Mouse (Mus musculus) liver, embryonic 13.5 days (tissue): ENCODE results near the gene Pprc1. TPM values are rescaled to one million over a fixed set of nuclear protein-coding genes. Genes with fewer than 3 reads are reported as not detected.

Source experiments
- ATAC-seq: fragments of 200-750 bp; cut with Nextera tagmentation; 2 replicates; pipeline ENCODE4 v1.8.0; 2017; ENCODE audit warnings: low read depth, mild to moderate bottlenecking, moderate number of reproducible peaks, moderate library complexity
- DNase-seq: peaks from one replicate; pipeline ENCODE4 v3.0.0; 2022
- H3K27ac ChIP-seq: fragments of 300-500 bp; sonication (generic); 2 replicates; pipeline ENCODE4 v1.5.1; 2015; ENCODE audit warnings: moderate library complexity, mild to moderate bottlenecking, inconsistent platforms
- H3K27me3 ChIP-seq: fragments of 300-500 bp; sonication (generic); 2 replicates; pipeline ENCODE4 v1.6.1; 2015; ENCODE audit warnings: mild to moderate bottlenecking, inconsistent platforms
- H3K36me3 ChIP-seq: fragments of 300-500 bp; sonication (generic); 2 replicates; pipeline ENCODE4 v1.6.1; 2015; ENCODE audit warnings: mild to moderate bottlenecking, inconsistent platforms
- H3K4me1 ChIP-seq: fragments of 300-500 bp; sonication (generic); replicated peaks from 2 replicates; pipeline ENCODE4 v1.6.1; 2015; ENCODE audit warnings: inconsistent platforms
- H3K4me2 ChIP-seq: fragments of 300-500 bp; sonication (generic); 2 replicates; pipeline ENCODE4 v1.6.1; 2015; ENCODE audit warnings: inconsistent platforms, mild to moderate bottlenecking, moderate library complexity
- H3K4me3 ChIP-seq: fragments of 300-500 bp; sonication (generic); replicated peaks from 2 replicates; pipeline ENCODE4 v1.5.1; 2015; ENCODE audit warnings: mild to moderate bottlenecking, inconsistent platforms
- H3K9ac ChIP-seq: fragments of 300-500 bp; sonication (generic); 2 replicates; pipeline ENCODE4 v1.6.1; 2015; ENCODE audit warnings: mild to moderate bottlenecking, inconsistent platforms
- H3K9me3 ChIP-seq: fragments of 300-500 bp; sonication (generic); replicated peaks from 2 replicates; pipeline ENCODE4 v1.6.1; 2016; ENCODE audit warnings: inconsistent platforms
- WGBS: fragments of 180-500 bp; shearing (Covaris S2); methylation state at CpG from one replicate; pipeline ENCODE4 v1.1.7; 2015; ENCODE audit not compliant: insufficient replicate concordance; 5-methylcytosine and 5-hydroxymethylcytosine counted together
- polyA plus RNA-seq: library from polyadenylated mRNA; unstranded; fragments of >200 nt; fragmentation: Nextera tagmentation; extraction: Ambion mirVana; gene quantifications from 2 replicates; pipeline ENCODE4 v1.2.1, GENCODE M21; 2015

Gene Pprc1
- polyA plus RNA-seq, 1 experiment from 2014 or later = 19.5 TPM

GRCm38 (mm10) chr19:46042476-46043011, 2.1 kb upstream of the Pprc1 start:
- DNase-seq (peak; percentile 45), ATAC-seq (peak; percentile 8; the same call in 1 of the 2 replicates)
- Histone ChIP-seq H3K4me3 (peak overlapping the region; percentile 88), H3K4me1 (peaks cover 90% of the 10 kb centered on the region), H3K9me3 (no peaks in the 10 kb centered on the region), H3K27me3 (peaks cover 23% of the 10 kb centered on the region), H3K36me3 (no peaks in the 10 kb centered on the region), H3K9ac (peak overlapping the region; percentile 98), H3K27ac (peak overlapping the region; percentile 96), H3K4me2 (peak overlapping the region; percentile 99)
- 4% methylated on average over 6 of the region's 6 CpGs for WGBS

DNA sequence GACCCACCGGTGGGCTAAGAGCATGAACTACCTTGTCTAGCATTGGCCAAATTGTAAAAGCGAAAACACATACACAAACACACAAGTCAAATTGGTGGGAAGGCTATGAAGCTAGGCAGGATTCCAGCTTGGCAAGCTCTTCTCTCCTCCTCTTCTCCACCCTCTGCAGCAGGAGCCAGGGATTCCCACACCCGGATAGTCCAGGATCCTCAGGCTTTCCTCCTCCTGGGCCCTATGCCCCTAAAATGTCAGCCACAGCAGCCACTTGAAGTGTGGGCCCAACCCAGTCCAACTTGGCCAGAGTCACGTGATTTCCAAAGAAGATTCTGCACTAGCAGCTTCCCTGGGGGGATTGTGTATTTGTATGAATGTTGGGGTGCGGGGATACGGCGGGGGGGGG, 1.3 kb upstream of the Pprc1 start:
- peak overlapping the region; percentile 99 for H3K4me2 ChIP-seq
- H3K9ac ChIP-seq = peak overlapping the region; percentile 98
- no peaks in the 10 kb centered on the region for H3K36me3 ChIP-seq
- H3K4me1 ChIP-seq = peaks cover 85% of the 10 kb centered on the region
- H3K4me3 ChIP-seq = peak overlapping the region; percentile 88
- no peaks in the 10 kb centered on the region for H3K9me3 ChIP-seq
- peak overlapping the region; percentile 96 for H3K27ac ChIP-seq
- WGBS = 62% methylated on average over 7 of the region's 7 CpGs
- H3K27me3 ChIP-seq = peaks cover 23% of the 10 kb centered on the region
- DNase-seq = no peak
- no peak for ATAC-seq

DNA sequence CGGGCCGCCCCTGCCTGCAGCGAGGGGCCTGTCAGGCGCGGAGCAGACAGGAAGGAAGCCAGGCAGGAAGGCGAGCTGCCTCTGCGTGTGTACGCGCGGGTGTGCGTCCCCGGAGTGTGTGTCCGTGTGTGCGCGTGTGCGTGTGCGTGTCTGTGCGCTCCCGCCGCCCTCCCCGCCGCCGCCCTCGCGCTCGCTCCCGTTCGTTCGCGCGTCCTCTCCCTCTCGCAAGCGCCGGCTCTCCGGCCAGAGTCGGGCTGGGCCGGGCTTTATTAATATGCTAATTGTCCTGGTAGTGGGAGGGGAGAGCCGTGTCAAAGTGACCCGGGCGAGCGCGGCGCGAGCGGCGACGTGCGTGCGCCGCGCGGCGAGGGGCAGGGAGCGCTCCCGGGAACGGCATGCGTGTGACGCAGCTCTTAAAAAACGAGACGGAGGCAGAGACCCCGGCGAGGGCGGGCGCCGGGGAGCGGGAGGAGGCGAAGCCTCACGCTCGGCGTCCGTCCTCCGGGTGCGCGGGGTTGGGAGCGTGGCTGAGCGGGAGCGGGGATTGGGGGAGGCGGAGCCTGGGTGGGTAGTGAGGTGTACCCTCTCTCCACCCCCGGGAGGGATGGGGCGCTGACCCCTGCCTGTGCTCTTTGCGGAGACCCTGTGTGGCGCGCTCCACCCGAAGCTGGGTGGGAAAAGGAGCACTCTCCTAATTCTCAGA, 458 bp downstream of the Pprc1 start, which contains the start of gene Ldb1:
TSS of gene Ldb1 (minus strand) at position 222 of the 703 bp plus-strand sequence.
- WGBS = under 1% methylated on average over 83 of the region's 84 CpGs
- Histone ChIP-seq H3K4me1 (peaks cover 75% of the 10 kb centered on the region), H3K36me3 (no peaks in the 10 kb centered on the region), H3K4me3 (peak within 1 kb of the TSS; percentile 88), H3K27me3 (peaks cover 23% of the 10 kb centered on the region), H3K9ac (peak within 1 kb of the TSS; percentile 98), H3K9me3 (no peaks in the 10 kb centered on the region), H3K27ac (peak within 1 kb of the TSS; percentile 96), H3K4me2 (peak within 1 kb of the TSS; percentile 99)
- DNase-seq (peak; percentile 68), ATAC-seq (peak; percentile 68)

GRCm38 (mm10) chr19:46045696-46046311, 1.1 kb downstream of the Pprc1 start:
- DNase-seq = no peak
- peak overlapping the region; percentile 96 for H3K27ac ChIP-seq

GRCm38 (mm10) chr19:46046621-46047025, 1.9 kb downstream of the Pprc1 start:
- Histone ChIP-seq H3K9me3 (no peaks in the 10 kb centered on the region), H3K4me3 (peak overlapping the region; percentile 88; the same call in 1 of the 2 replicates), H3K4me2 (peak overlapping the region; percentile 99), H3K4me1 (peaks cover 63% of the 10 kb centered on the region), H3K27ac (no peak overlapping the region), H3K27me3 (peaks cover 23% of the 10 kb centered on the region), H3K36me3 (no peaks in the 10 kb centered on the region), H3K9ac (no peak overlapping the region)
- no peak for DNase-seq
- 5% methylated on average over 10 of the region's 10 CpGs for WGBS
- ATAC-seq = no peak

More at GRCm38 (mm10) chr19:46045696-46046311, 1.1 kb downstream of the Pprc1 start:
- no peaks in the 10 kb centered on the region for H3K9me3 ChIP-seq
- H3K36me3 ChIP-seq = no peaks in the 10 kb centered on the region
- H3K4me2 ChIP-seq = peak overlapping the region; percentile 99
- peak overlapping the region; percentile 98 for H3K9ac ChIP-seq
- WGBS = 2% methylated on average over 7 of the region's 7 CpGs
- peaks cover 23% of the 10 kb centered on the region for H3K27me3 ChIP-seq
- peaks cover 71% of the 10 kb centered on the region for H3K4me1 ChIP-seq
- H3K4me3 ChIP-seq = peak overlapping the region; percentile 88
- peak; percentile 5 for ATAC-seq

- H3K9me3 ChIP-seq = no peaks in the 10 kb centered on the region
- H3K4me1 ChIP-seq = peaks cover 55% of the 10 kb centered on the region
- 76% methylated on average over 2 of the region's 2 CpGs for WGBS
- no peak for DNase-seq
- H3K4me2 ChIP-seq = no peak overlapping the region
- no peak overlapping the region for H3K27ac ChIP-seq
- peaks cover 23% of the 10 kb centered on the region for H3K27me3 ChIP-seq
- no peak for ATAC-seq
- no peak overlapping the region for H3K9ac ChIP-seq
- no peaks in the 10 kb centered on the region for H3K36me3 ChIP-seq
- H3K4me3 ChIP-seq = no peak overlapping the region
Measured at GRCm38 (mm10) chr19:46047426-46047825, 2.7 kb downstream of the Pprc1 start.

DNA sequence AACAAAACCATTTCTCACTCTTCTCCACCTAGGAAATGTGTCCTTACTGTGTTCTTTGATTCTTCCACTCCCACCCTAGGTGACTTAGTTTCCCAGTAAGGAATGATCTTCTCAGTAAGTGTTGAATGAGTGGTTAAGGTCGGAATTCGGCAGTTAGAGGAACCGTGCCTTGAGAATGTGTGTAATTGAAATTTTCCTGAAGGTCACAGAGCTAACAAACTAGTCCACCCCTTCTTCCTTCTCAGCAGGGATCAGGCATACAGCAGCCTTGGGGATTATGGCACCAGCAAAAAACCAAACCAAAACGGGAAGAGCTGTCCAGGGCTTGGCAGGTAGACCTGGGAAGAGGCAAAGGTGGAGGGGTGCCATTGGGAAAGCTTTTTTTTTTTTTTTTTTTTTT, 4.4 kb downstream of the Pprc1 start:
- H3K27ac ChIP-seq = no peak overlapping the region
- no peak for ATAC-seq
- WGBS = 71% methylated on average over 4 of the region's 4 CpGs
- H3K4me1 ChIP-seq = peaks cover 45% of the 10 kb centered on the region
- H3K4me2 ChIP-seq = no peak overlapping the region
- no peak for DNase-seq
- H3K9me3 ChIP-seq = no peaks in the 10 kb centered on the region
- H3K36me3 ChIP-seq = no peaks in the 10 kb centered on the region
- no peak overlapping the region for H3K4me3 ChIP-seq
- peaks cover 23% of the 10 kb centered on the region for H3K27me3 ChIP-seq
- H3K9ac ChIP-seq = no peak overlapping the region

- WGBS = 36% methylated on average over 2 of the region's 2 CpGs
- H3K4me2 ChIP-seq = no peak overlapping the region
- ATAC-seq (no peak), DNase-seq (no peak)
- peaks cover 32% of the 10 kb centered on the region for H3K4me1 ChIP-seq
- H3K36me3 ChIP-seq = no peaks in the 10 kb centered on the region
- no peak overlapping the region for H3K9ac ChIP-seq
- H3K27ac ChIP-seq = no peak overlapping the region
- H3K27me3 ChIP-seq = peaks cover 20% of the 10 kb centered on the region
- no peak overlapping the region for H3K4me3 ChIP-seq
- no peaks in the 10 kb centered on the region for H3K9me3 ChIP-seq
Measured at GRCm38 (mm10) chr19:46050462-46050861, 5.8 kb downstream of the Pprc1 start.

- Histone ChIP-seq H3K27me3 (no peaks in the 10 kb centered on the region), H3K36me3 (peaks cover 6% of the 10 kb centered on the region), H3K4me1 (peaks cover 48% of the 10 kb centered on the region), H3K4me2 (peak overlapping the region; percentile 98), H3K9ac (peak overlapping the region; percentile 95), H3K9me3 (0 out of 2 replicates have a peak, but pooled peaks cover 4% of the 10 kb centered on the region), H3K27ac (peak overlapping the region; percentile 94), H3K4me3 (peak overlapping the region; percentile 94)
- no peak for DNase-seq
- WGBS = 5% methylated on average over 11 of the region's 11 CpGs
- peak; percentile 77 for ATAC-seq
Measured at GRCm38 (mm10) chr19:46055752-46056387, 11.2 kb downstream of the Pprc1 start.

- peaks cover 11% of the 10 kb centered on the region for H3K36me3 ChIP-seq
- H3K4me1 ChIP-seq = peaks cover 54% of the 10 kb centered on the region
- peak overlapping the region; percentile 94 for H3K27ac ChIP-seq
- DNase-seq (peak; percentile 91), ATAC-seq (peak; percentile 92)
- peak overlapping the region; percentile 94 for H3K4me3 ChIP-seq
- under 1% methylated on average over 52 of the region's 52 CpGs for WGBS
- H3K9me3 ChIP-seq = 0 out of 2 replicates have a peak, but pooled peaks cover 4% of the 10 kb centered on the region
- no peaks in the 10 kb centered on the region for H3K27me3 ChIP-seq
- H3K4me2 ChIP-seq = peak overlapping the region; percentile 98
- peak overlapping the region; percentile 95 for H3K9ac ChIP-seq
Measured at GRCm38 (mm10) chr19:46056388-46056946, 11.8 kb downstream of the Pprc1 start.
